In the genomic region with DNA sequence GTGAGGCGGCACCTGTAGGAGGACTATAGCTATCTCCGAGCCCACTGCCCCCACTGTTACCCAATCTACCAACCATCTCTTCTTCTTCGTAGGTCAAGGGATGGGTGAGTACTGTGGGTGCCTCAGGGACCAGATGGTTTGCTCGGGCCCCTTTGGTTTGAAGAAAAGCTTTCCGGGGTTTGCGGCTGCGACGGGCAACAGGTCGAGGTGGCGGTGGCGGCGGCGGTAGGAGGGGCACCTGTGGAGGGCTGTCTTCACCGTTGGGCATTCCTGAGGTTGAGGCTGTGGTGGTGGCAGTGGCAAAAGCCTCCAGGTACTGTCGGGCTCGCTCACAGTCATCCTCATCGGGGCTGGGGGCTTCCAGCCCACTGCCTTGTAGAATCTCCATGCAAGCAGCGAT, we compare ENCODE assay signal across 32 mouse cellular contexts. TPM values are rescaled to one million over a fixed set of nuclear protein-coding genes. Genes with fewer than 3 reads are reported as not detected.
"Had no signal": no experiment of that assay in that cellular context is flagged by ENCODE, and none has a peak within 500 bp of the region (broad histone marks: within the 10 kb centered on the region; RNA-seq: fewer than 3 reads in every experiment).

No protein-coding gene starts in this region.

- H3K27me3 ChIP-seq: heart, embryonic 13.5 days; heart, embryonic 15.5 days; intestine, embryonic 15.5 days; limb, embryonic 12.5 days; liver, embryonic 13.5 days had no signal

- DNase-seq: gastrocnemius, adult 2 months; gastrocnemius, postnatal 10 days; gastrocnemius, postnatal 25 days; heart, adult 2 months; heart, postnatal 4 days; kidney, adult 18-20 months; kidney, adult 8-10 months; kidney, postnatal 10 days; kidney, postnatal 25 days; kidney, postnatal 4 days; liver; liver, embryonic 13.5 days had no signal

- H3K36me3 ChIP-seq: hindbrain, embryonic 12.5 days; limb, embryonic 10.5 days; limb, embryonic 12.5 days had no signal

- H3K9me3 ChIP-seq: heart, embryonic 13.5 days; heart, embryonic 15.5 days; hindbrain, embryonic 10.5 days; hindbrain, embryonic 12.5 days; intestine, embryonic 15.5 days; limb, embryonic 10.5 days; limb, embryonic 12.5 days; liver, embryonic 13.5 days had no signal

- H3K9ac ChIP-seq: heart, embryonic 13.5 days; heart, embryonic 15.5 days; hindbrain, embryonic 12.5 days; hindbrain, embryonic 14.5 days; intestine, embryonic 15.5 days; limb, embryonic 12.5 days; liver, embryonic 13.5 days had no signal

- H3K27ac ChIP-seq: gastrocnemius, adult 2 months; heart, adult 2 months; heart, embryonic 13.5 days; heart, embryonic 15.5 days; hindbrain, embryonic 10.5 days; hindbrain, embryonic 12.5 days; hindbrain, embryonic 14.5 days; intestine, embryonic 15.5 days; layer of hippocampus, adult 2 months; left cerebral cortex, adult 2 months; limb, embryonic 10.5 days; limb, embryonic 12.5 days; liver, embryonic 13.5 days had no signal

- H3K4me3 ChIP-seq: gastrocnemius, adult 2 months; heart, adult 2 months; heart, embryonic 13.5 days; heart, embryonic 15.5 days; hindbrain, embryonic 10.5 days; hindbrain, embryonic 12.5 days; intestine, embryonic 15.5 days; layer of hippocampus, adult 2 months; left cerebral cortex, adult 2 months; limb, embryonic 10.5 days; limb, embryonic 12.5 days; liver, embryonic 13.5 days had no signal

RNA-seq across cellular contexts. Expression of a gene that starts 15.7 kb away (rescaled TPM):
- total RNA-seq: gastrocnemius, adult 2 months; gastrocnemius, postnatal 25 days; granulocyte monocyte progenitor cell, adult 5-6 weeks; heart, adult 2 months; heart, postnatal 25 days; layer of hippocampus, adult 2 months; layer of hippocampus, postnatal 25 days; left cerebral cortex, postnatal 36 days had no signal
- polyA plus RNA-seq: liver, embryonic 11.5 days; liver, embryonic 13.5 days had no signal

RNA-seq across cellular contexts. Expression of a gene that starts 18.9 kb away (rescaled TPM):
- total RNA-seq: gastrocnemius, adult 2 months; gastrocnemius, postnatal 10 days; gastrocnemius, postnatal 25 days; granulocyte monocyte progenitor cell, adult 5-6 weeks; heart, adult 2 months; heart, postnatal 25 days had no signal
- polyA plus RNA-seq: heart, embryonic 13.5 days; heart, embryonic 15.5 days had no signal

RNA-seq across cellular contexts. Expression of a gene that starts 21.9 kb away (rescaled TPM):
- total RNA-seq: heart, adult 2 months had no signal
- polyA plus RNA-seq: heart, embryonic 11.5 days; heart, embryonic 13.5 days; heart, embryonic 15.5 days; heart, postnatal 0 days; hindbrain, embryonic 14.5 days; hindbrain, embryonic 16.5 days; intestine, embryonic 15.5 days; intestine, postnatal 0 days; kidney, embryonic 14.5 days; limb, embryonic 12.5 days; liver, embryonic 11.5 days; liver, embryonic 13.5 days had no signal
